Mouse (Mus musculus): ENCODE data around the gene Thrsp.
"Not testable (repeated sequence)": the region's sequence is repeated elsewhere in the genome, so short reads cannot be mapped to it uniquely, and the experiment has no call there.

The Thrsp gene

GRCm38 (mm10) chr7:97416906-97417777 is at the start of gene Thrsp:
Gene Thrsp (minus strand): TSS chr7:97417730.
- in situ Hi-C loops (cut with MboI, MseI) = loop anchor here (5.0 kb wide), 1 partner anchor 265 kb away; no protein-coding TSS in a partner anchor

- in situ Hi-C loops (cut with MboI, MseI) = no loop called here
Measured at GRCm38 (mm10) chr7:97455577-97455976, 38.0 kb upstream of the Thrsp start.

- in situ Hi-C loops (cut with MboI, MseI) = no loop called here
Measured at GRCm38 (mm10) chr7:97454795-97455194, 37.3 kb upstream of the Thrsp start.

- in situ Hi-C loops (cut with MboI, MseI) = no loop called here
Measured at GRCm38 (mm10) chr7:97453141-97453921, 35.8 kb upstream of the Thrsp start.

- in situ Hi-C loops (cut with MboI, MseI) = no loop called here
Measured at GRCm38 (mm10) chr7:97452196-97452595, 34.7 kb upstream of the Thrsp start.

GRCm38 (mm10) chr7:97451023-97451422 is 33.5 kb upstream of the Thrsp start, which contains the start of gene Kctd14:
Gene Kctd14 (plus strand): TSS chr7:97451323.
- in situ Hi-C loops (cut with MboI, MseI) = not testable (repeated sequence)

GRCm38 (mm10) chr7:97447050-97447531 is 29.6 kb upstream of the Thrsp start:
- in situ Hi-C loops (cut with MboI, MseI) = no loop called here

- in situ Hi-C loops (cut with MboI, MseI) = no loop called here
Measured at GRCm38 (mm10) chr7:97446171-97446925, 28.8 kb upstream of the Thrsp start.

GRCm38 (mm10) chr7:97438986-97439385 is 21.5 kb upstream of the Thrsp start:
- in situ Hi-C loops (cut with MboI, MseI) = loop anchor here (5.0 kb wide), 1 partner anchor 593 kb away; no protein-coding TSS in a partner anchor

- in situ Hi-C loops (cut with MboI, MseI) = no loop called here
Measured at GRCm38 (mm10) chr7:97434517-97434916, 17.0 kb upstream of the Thrsp start.

GRCm38 (mm10) chr7:97433517-97433916 is 16.0 kb upstream of the Thrsp start:
- in situ Hi-C loops (cut with MboI, MseI) = not testable (repeated sequence)

- in situ Hi-C loops (cut with MboI, MseI) = loop anchor here (10.0 kb wide), 1 partner anchor 55 kb away; the partner anchor contains the start of gene Ints4
Measured at GRCm38 (mm10) chr7:97429705-97430104, 12.2 kb upstream of the Thrsp start.

- in situ Hi-C loops (cut with MboI, MseI) = loop anchor here (10.0 kb wide), 1 partner anchor 57 kb away; the partner anchor contains the start of gene Ints4
Measured at GRCm38 (mm10) chr7:97427778-97428420, 10.4 kb upstream of the Thrsp start.

- in situ Hi-C loops (cut with MboI, MseI) = loop anchor here (10.0 kb wide), 1 partner anchor 58 kb away; the partner anchor contains the start of gene Ints4
Measured at GRCm38 (mm10) chr7:97427296-97427695, 9.8 kb upstream of the Thrsp start.

- in situ Hi-C loops (cut with MboI, MseI) = loop anchor here (10.0 kb wide), 1 partner anchor 58 kb away; the partner anchor contains the start of gene Ints4
Measured at GRCm38 (mm10) chr7:97426566-97426965, 9.0 kb upstream of the Thrsp start.

GRCm38 (mm10) chr7:97424621-97425245 is 7.2 kb upstream of the Thrsp start:
- in situ Hi-C loops (cut with MboI, MseI) = loop anchor here (10.0 kb wide), 1 partner anchor 60 kb away; the partner anchor contains the start of gene Ints4

- in situ Hi-C loops (cut with MboI, MseI) = loop anchor here (10.0 kb wide), 1 partner anchor 61 kb away; the partner anchor contains the start of gene Ints4
Measured at GRCm38 (mm10) chr7:97423754-97424153, 6.2 kb upstream of the Thrsp start.

- in situ Hi-C loops (cut with MboI, MseI) = loop anchor here (10.0 kb wide), 1 partner anchor 64 kb away; the partner anchor contains the start of gene Ints4
Measured at GRCm38 (mm10) chr7:97420958-97421651, 3.6 kb upstream of the Thrsp start.

- in situ Hi-C loops (cut with MboI, MseI) = loop anchor here (10.0 kb wide), 1 partner anchor 64 kb away; the partner anchor contains the start of gene Ints4
Measured at GRCm38 (mm10) chr7:97420406-97420805, 2.9 kb upstream of the Thrsp start.

Data from regulatory T cell (primary cell).